Mouse (Mus musculus) erythroblast, embryonic 14.5 days (primary cell): ENCODE measurements at regions not wholly inside any gene's neighbourhood (a gene's known extent, or its start where the extent isn't known, plus 50 kb on each side); places are given as distances from the start of the nearest gene placed in this dataset.

Experiments used
- GATA1 ChIP-seq: IDR thresholded peaks from 2 replicates; pipeline ENCODE4 v1.6.1; 2012; ENCODE audit warnings: low read length, inconsistent platforms, mixed read lengths
- TAL1 ChIP-seq: IDR thresholded peaks from 3 replicates; pipeline ENCODE4 v1.6.1; 2012; ENCODE audit warnings: low read length, inconsistent platforms, mixed read lengths

GRCm38 (mm10) chr4:88992498-88992897 lies 112.5 kb upstream of the Ifne start:
- TF ChIP-seq TAL1 (no peak), GATA1 (no peak)
